Mouse (Mus musculus): Measurements from ENCODE around the gene Gtf3a.

GRCm38 (mm10) chr5:146905486-146906172 lies 42.8 kb upstream of the Gtf3a start:
- TF ChIP-seq CTCF (IDR thresholded peaks at IDR 0.05; ENCODE audit: low read depth, low read length) (peak; percentile 57), POLR2A (IDR thresholded peaks at IDR 0.05; ENCODE audit: borderline replicate concordance, low read depth, low read length) (no peak)

Data from bone marrow macrophage, adult 2 months (primary cell).